Mouse (Mus musculus): ENCODE measurements around the gene Xlr3c. TPM values are rescaled to one million over a fixed set of nuclear protein-coding genes. Genes with fewer than 3 reads are reported as not detected.
"Not testable (repeated sequence)": the region's sequence is repeated elsewhere in the genome, so short reads cannot be mapped to it uniquely, and the experiment has no call there.

Gene Xlr3c
- polyA plus RNA-seq, 1 experiment from 2014 or later, result not detected

- Histone ChIP-seq H3K4me2 (ENCODE audit: low read length) (no peak overlapping the region), H3K27me3 (ENCODE audit: control insufficient read depth, insufficient read depth, low read depth, low read length) (no peaks in the 10 kb centered on the region), H3K36me3 (ENCODE audit: control insufficient read depth, insufficient read depth, low read length) (no peaks in the 10 kb centered on the region), H3K4me3 (ENCODE audit: low read depth, low read length) (no peak overlapping the region), H3K27ac (ENCODE audit: low read length) (no peak overlapping the region), H3K9me3 (replicated peaks; ENCODE audit: control insufficient read depth, low read length, poor library complexity, severe bottlenecking) (no peaks in the 10 kb centered on the region), H3K9ac (ENCODE audit: low read depth, low read length) (no peak overlapping the region), H3K4me1 (ENCODE audit: control insufficient read depth, insufficient read depth, low read length) (0 out of 2 replicates have a peak, but pooled peaks cover 3% of the 10 kb centered on the region)
- WGBS, result 53% methylated on average over 1 of the region's 1 CpGs
- no peak for ATAC-seq
These were observed 39.8 kb downstream of the Xlr3c start for GRCm38 (mm10) chrX:73225365-73225764.

- not testable (repeated sequence) for ATAC-seq; H3K36me3 ChIP-seq (ENCODE audit: control insufficient read depth, insufficient read depth, low read length); H3K9me3 ChIP-seq (replicated peaks; ENCODE audit: control insufficient read depth, low read length, poor library complexity, severe bottlenecking); H3K4me3 ChIP-seq (ENCODE audit: low read depth, low read length); H3K27ac ChIP-seq (ENCODE audit: low read length); H3K4me1 ChIP-seq (ENCODE audit: control insufficient read depth, insufficient read depth, low read length); H3K9ac ChIP-seq (ENCODE audit: low read depth, low read length); H3K4me2 ChIP-seq (ENCODE audit: low read length); H3K27me3 ChIP-seq (ENCODE audit: control insufficient read depth, insufficient read depth, low read depth, low read length)
- 78% methylated on average over 12 of the region's 19 CpGs for WGBS
These were observed 51.2 kb downstream of the Xlr3c start, which contains the start of gene Xlr4b for GRCm38 (mm10) chrX:73213819-73214564. Gene Xlr4b, plus strand, starts transcription at chrX:73214333.

Other genes with a start within 250 kb of the Xlr3c start
- 0.10 and 0.11 TPM in 2 replicates for gene Pnma5, start 228.3 kb downstream of the Xlr3c start, polyA plus RNA-seq (2015; fragmentation: Nextera tagmentation; extraction: Ambion mirVana)
- 5.5 and 5.6 TPM in 2 replicates for gene Pnma3, start 200.6 kb downstream of the Xlr3c start, polyA plus RNA-seq (2015; fragmentation: Nextera tagmentation; extraction: Ambion mirVana)
- 0.46 and 0.58 TPM in 2 replicates for gene Xlr4a, start 182.9 kb downstream of the Xlr3c start, polyA plus RNA-seq (2015; fragmentation: Nextera tagmentation; extraction: Ambion mirVana)
- 5.3 and 6.5 TPM in 2 replicates for gene Xlr3a, start 168.3 kb downstream of the Xlr3c start, polyA plus RNA-seq (2015; fragmentation: Nextera tagmentation; extraction: Ambion mirVana)
- 2.5 TPM in 2 replicates for gene Gm14685, start 148.3 kb downstream of the Xlr3c start, polyA plus RNA-seq (2015; fragmentation: Nextera tagmentation; extraction: Ambion mirVana)
- gene Xlr5b, start 116.6 kb downstream of the Xlr3c start, polyA plus RNA-seq (2015; fragmentation: Nextera tagmentation; extraction: Ambion mirVana), result not detected in 2 replicates
- gene DXBay18, start 115.9 kb downstream of the Xlr3c start, polyA plus RNA-seq (2015; fragmentation: Nextera tagmentation; extraction: Ambion mirVana), result 1.6 and 2.1 TPM in 2 replicates
- not detected in 2 replicates for gene Spin2d, start 88.4 kb downstream of the Xlr3c start, polyA plus RNA-seq (2015; fragmentation: Nextera tagmentation; extraction: Ambion mirVana)
- 13.1 and 13.7 TPM in 2 replicates for gene Xlr3b, start 73.2 kb downstream of the Xlr3c start, polyA plus RNA-seq (2015; fragmentation: Nextera tagmentation; extraction: Ambion mirVana)
- gene Xlr4b, start 51.1 kb downstream of the Xlr3c start, polyA plus RNA-seq (2015; fragmentation: Nextera tagmentation; extraction: Ambion mirVana), result 0.48 and 0.80 TPM in 2 replicates
- gene F8a, start 37.1 kb downstream of the Xlr3c start, polyA plus RNA-seq (2015; fragmentation: Nextera tagmentation; extraction: Ambion mirVana), result 35.1 and 37.5 TPM in 2 replicates
- gene Xlr4c, start 22.3 kb downstream of the Xlr3c start, polyA plus RNA-seq (2015; fragmentation: Nextera tagmentation; extraction: Ambion mirVana), result 0.32 TPM in 1 of 2 replicates, not detected in the other
- not detected in 2 replicates for gene Xlr5a, start 27.6 kb upstream of the Xlr3c start, polyA plus RNA-seq (2015; fragmentation: Nextera tagmentation; extraction: Ambion mirVana)
- gene Xlr5c, start 27.6 kb upstream of the Xlr3c start, polyA plus RNA-seq (2015; fragmentation: Nextera tagmentation; extraction: Ambion mirVana), result not detected in 2 replicates
- not detected in 2 replicates for gene Gm45015, start 71.5 kb upstream of the Xlr3c start, polyA plus RNA-seq (2015; fragmentation: Nextera tagmentation; extraction: Ambion mirVana)
- 10.8 and 11.0 TPM in 2 replicates for gene Zfp275, start 77.2 kb upstream of the Xlr3c start, polyA plus RNA-seq (2015; fragmentation: Nextera tagmentation; extraction: Ambion mirVana)
- 0.08 and 0.11 TPM in 2 replicates for gene Gm18336, start 133.3 kb upstream of the Xlr3c start, polyA plus RNA-seq (2015; fragmentation: Nextera tagmentation; extraction: Ambion mirVana)
- gene Zfp92, start 145.7 kb upstream of the Xlr3c start, polyA plus RNA-seq (2015; fragmentation: Nextera tagmentation; extraction: Ambion mirVana), result 2.2 and 2.5 TPM in 2 replicates
- not detected in 2 replicates for gene Trex2, start 170.0 kb upstream of the Xlr3c start, polyA plus RNA-seq (2015; fragmentation: Nextera tagmentation; extraction: Ambion mirVana)
- gene Haus7, start 193.7 kb upstream of the Xlr3c start, polyA plus RNA-seq (2015; fragmentation: Nextera tagmentation; extraction: Ambion mirVana), result 68.9 and 70.9 TPM in 2 replicates
- gene Bgn, start 218.2 kb upstream of the Xlr3c start, polyA plus RNA-seq (2015; fragmentation: Nextera tagmentation; extraction: Ambion mirVana), result 16.5 and 17.9 TPM in 2 replicates
- gene Atp2b3, start 237.7 kb upstream of the Xlr3c start, polyA plus RNA-seq (2015; fragmentation: Nextera tagmentation; extraction: Ambion mirVana), result 7.9 and 8.0 TPM in 2 replicates